Mouse (Mus musculus) skeletal muscle tissue, adult 2 months (tissue): ENCODE measurements at regions not wholly inside any gene's neighbourhood (a gene's known extent, or its start where the extent isn't known, plus 50 kb on each side); places are given as distances from the start of the nearest gene placed in this dataset.

Experiments
- DNase-seq: peaks from one replicate; pipeline ENCODE4 v3.0.0-alpha.2; 2012; ENCODE audit warnings: low read depth, low spot score

GRCm38 (mm10) chr3:101694311-101694710, 89.8 kb upstream of the Atp1a1 start:
- DNase-seq = no peak

DNA sequence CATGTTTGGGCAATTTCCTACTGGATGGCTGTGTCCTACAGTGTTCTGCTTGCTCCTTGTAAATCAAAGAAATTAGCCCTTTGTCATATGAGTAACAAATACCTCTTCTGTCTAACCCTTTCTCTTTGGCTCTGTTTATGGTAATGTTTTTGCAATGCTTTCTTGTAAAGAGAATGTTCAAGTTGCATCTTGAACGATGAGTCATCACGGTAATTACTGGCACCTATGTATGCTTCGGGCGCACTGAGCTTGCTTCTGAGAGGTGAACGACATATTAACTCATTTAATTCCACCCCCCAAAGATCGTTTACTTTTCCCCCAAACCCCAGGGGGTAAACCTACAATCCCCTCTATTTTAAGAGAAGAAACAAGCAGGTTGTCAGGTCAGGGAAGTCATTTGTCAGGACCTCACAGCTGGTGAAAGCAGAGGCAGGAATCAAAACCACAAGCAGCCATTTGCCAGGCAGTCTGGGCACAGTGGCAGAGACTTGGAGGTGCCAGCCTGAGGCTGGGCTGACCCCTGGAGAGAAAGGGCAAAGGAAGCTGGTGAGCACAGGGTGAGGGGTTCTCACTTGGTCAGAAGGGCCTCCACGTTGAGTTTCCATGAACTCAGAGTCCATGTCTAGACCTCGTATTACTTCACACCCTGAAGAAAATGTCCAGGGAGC, 87.6 kb upstream of the Atp1a1 start:
- no peak for DNase-seq

- no peak for DNase-seq
Observed at GRCm38 (mm10) chr3:101690779-101691178, 86.3 kb upstream of the Atp1a1 start.

DNA sequence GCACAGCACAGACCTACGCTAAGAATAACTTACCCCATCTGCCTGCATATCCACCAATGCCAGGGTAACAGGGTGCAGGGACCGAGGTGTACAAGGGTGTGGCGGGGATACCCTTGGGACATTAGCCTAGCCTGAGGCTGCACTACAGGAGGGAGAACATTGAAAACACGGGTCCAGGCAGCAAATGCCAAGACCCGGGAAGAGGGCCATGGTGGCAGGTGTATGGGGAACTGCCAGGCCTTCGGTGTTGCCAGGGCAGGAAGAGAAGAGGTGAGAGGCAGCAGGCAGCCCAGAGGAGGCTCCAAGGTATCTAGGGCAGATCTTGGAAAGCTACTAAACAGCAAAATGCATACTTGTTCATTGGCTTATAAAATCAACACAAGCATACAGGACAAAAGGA, 85.7 kb upstream of the Atp1a1 start:
- DNase-seq = peak; percentile 30

- no peak for DNase-seq
Observed at GRCm38 (mm10) chr3:101685203-101685602, 80.7 kb upstream of the Atp1a1 start.

- no peak for DNase-seq
Observed at GRCm38 (mm10) chr3:101672943-101673342, 68.5 kb upstream of the Atp1a1 start.

DNA sequence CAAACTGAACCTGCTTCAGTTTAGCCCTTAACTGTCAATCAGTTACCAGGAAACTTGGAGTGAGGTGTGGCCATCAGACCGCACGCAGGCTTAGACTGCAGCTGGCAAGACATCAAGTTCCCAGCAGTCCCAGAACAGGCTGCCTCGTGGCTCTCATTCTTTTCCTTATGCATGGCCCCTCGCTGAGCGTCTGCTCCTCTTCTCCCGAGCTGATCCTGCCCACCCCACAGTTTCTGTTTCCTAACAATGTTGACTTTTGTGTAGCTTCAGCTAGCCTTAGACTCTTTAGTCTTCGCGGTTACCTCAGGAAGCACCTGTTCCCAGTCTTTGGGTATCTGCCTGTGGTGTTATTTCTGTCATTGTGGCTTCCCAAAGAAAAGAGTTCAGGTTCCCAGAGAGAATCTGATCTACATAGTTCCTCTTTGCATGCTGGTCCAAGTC, 66.1 kb upstream of the Atp1a1 start:
- DNase-seq = peak; percentile 18

- DNase-seq = no peak
Observed at GRCm38 (mm10) chr3:101669743-101670142, 65.3 kb upstream of the Atp1a1 start.

DNA sequence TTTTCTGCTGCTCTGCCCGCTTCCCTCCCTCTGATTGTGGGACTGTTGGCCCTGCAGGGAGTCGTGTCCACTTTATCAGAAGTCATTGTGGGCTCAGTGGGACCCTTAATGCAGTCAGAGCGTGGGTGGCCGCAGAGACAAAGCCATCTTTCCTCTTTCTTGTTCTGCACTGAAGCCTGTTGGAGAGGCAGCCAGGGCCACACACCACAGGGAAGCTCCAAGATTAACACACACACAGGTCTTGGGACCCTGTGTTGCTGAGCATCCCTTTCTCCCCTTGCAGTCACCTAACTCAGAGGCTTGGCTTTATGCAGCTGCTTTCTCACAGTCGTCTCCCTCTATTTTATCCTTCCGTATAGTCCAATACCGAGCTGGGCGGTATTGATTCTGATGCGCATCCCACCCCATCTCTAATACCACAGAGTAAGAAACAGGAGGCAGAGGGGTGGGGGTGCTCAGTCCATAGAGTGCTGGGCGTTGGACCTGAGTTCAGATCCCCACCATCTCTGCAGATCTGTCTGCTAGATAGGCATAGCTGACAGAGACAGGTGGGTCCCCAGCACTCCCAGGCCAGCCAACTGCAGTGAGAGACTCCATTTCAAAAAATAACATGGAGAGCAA, 63.4 kb upstream of the Atp1a1 start:
- no peak for DNase-seq

GRCm38 (mm10) chr3:101667186-101667585, 62.7 kb upstream of the Atp1a1 start:
- DNase-seq = no peak

DNA sequence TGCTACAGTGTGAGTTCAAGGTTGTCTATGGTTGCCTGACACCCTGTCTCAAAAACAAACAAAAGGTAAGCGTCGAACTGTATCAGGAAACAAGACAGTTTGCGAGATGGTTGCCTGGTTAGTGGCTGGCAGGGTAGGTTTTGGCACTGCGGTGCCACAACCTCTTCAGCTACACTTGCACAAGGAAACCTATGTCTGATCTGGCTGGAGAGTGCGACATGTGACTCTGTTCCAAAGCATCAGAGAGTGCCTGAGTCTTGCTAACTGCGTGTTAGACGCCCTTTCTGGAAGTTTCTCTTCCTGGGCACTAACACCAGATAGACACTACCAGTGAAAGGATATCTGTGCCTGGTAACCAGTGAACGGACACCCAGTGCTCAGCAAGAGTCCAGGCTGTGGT, 62.1 kb upstream of the Atp1a1 start:
- no peak for DNase-seq

DNA sequence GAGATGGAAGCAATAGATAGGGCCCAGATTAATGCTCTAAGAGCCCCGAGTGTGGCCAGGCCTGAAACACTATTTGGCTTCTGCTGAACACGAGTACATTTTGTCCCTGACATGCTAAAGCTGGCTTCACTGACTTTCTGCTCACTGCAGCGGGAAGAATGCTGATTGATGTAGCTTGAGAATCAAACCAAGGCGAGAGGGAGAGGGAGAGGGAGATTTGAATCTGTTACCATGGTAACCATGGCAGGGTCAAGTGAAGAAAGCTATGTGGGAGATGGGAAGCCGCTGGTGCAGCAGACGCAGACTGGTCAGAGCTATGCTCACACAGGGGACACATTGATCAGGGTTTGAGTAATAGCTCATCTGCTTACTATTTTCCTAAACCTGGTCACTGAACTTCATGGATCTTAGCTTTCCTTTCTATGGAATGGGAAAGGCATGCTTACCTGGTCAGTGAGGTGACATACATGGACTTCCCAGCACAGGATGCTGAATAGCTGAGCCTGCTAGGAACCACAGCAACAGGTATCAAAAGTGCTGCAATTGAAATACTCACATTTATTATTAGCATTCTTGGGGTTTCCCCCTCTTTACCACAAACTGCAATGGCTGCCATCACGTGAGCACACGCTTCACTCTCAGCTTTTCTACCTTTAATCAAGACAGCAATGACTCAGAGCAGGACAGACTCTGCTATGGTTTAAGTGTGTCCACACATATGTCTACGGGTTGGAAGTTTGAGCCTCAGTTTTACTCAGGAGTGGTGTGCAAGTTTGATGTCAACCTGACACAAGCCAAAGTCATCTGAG, 56.9 kb upstream of the Atp1a1 start:
- DNase-seq = no peak

- DNase-seq = no peak
Observed at GRCm38 (mm10) chr3:101660635-101661034, 56.2 kb upstream of the Atp1a1 start.

DNA sequence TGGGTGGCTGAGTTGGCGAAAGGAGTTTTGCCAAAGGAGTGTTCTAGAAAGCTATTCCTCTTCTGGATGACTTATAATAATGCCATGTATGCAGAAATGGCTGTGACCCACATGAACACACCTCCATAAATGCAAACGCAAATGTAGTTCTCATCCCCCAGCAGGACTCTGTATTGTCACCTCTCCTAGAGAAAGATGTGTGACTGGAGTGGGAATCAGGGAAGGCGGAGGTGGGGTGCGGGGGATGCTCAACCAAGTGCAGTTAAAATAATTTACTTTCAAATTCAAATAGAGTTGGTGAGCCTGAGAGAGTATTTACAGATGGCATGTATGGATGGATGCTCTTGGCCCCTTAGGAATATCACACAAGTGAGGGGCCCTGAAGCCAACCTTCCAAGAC, 55.7 kb upstream of the Atp1a1 start:
- DNase-seq = no peak

DNA sequence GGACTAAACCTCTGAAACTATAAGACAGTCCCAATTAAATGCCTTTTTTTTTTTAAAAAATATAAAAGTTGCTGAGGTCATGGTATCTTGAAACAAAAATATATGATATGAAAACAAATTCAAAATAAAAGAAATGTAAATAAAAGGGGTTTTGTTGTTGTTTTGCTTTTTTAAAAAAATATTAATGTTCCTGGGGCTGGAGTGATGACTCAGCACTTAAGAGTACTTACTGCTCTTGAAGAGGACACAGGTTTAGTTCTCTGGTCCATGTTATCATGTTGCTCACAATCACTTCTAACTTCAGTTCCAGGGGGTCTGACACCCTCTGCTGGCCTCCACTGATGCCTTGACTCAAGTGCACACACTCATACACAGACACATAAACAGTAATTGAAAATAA, 53.5 kb upstream of the Atp1a1 start:
- DNase-seq = no peak

- DNase-seq = no peak
Observed at GRCm38 (mm10) chr3:101654720-101655119, 50.2 kb upstream of the Atp1a1 start.
